Mouse (Mus musculus) monocyte, adult 59 days (primary cell): ENCODE measurements around the gene Thtpa. TPM values are rescaled to one million over a fixed set of nuclear protein-coding genes. Genes with fewer than 3 reads are reported as not detected.

ENCODE experiments used
- total RNA-seq, 2 experiments: library from RNA; stranded (reverse); gene quantifications; one replicate each; pipeline ENCODE4 v1.2.4; 2023

The Thtpa gene
- total RNA-seq: 1 to 10 TPM; 5.2 to 5.7 TPM

DNA sequence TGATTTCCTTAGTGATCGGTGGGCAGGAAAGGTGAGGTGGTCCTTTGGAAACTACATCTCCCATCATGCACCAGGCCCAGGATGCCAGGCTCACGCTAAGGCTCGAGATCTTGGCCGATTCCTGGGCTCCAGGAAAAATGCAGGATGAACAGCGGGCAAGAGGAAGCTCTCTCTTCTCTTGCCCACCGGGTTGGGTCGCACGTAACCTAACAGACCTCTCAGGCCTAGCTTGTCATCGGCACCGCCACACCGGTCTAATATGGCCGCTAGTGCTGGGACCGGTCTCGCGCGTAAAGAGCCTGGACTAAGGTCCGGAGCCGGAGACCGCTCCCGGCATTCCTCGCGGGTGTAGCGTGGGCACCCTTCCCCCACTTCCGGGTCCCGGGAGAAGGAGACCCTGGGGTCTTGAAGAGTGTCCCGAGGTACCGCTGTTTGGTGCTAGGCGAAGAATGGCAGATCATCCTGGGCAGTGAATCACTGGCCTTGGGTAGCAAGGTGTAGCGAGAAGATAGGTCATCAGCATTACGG is at the start of gene Thtpa:
Thtpa (plus strand) TSS at position 81 of the 528 bp plus-strand sequence.

DNA sequence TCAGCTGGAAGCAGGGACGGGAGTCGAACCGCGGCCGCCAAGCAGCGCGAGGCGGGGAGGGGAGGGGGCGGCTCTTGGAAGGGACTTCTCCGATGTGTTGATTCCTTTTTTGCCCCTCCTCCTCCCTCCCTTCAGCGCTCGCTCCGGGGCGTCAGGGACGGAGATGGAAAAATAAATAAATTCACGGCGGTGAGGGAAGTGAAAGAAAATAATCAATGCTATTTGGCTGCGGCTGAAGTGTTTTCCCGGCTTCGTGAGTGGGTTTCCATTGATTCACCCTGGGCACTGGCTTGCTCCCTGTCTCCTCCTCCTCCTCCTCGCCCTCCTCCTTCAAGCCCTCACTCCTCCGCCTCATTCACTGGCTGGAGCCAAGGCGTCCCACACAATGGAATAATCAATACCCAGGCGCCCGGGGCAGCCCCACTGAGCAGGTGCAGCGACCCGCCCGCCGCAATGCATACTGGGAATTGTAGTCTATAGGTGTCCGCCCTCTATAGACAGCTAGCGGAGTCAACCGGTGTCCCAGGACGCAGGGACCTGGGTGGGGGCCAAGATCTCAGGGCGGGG is 2.5 kb upstream of the Thtpa start, which contains the start of gene Zfhx2:
Zfhx2 (minus strand) TSS at position 314 of the 567 bp plus-strand sequence.

GRCm38 (mm10) chr14:55105836-55106809 is 11.5 kb downstream of the Thtpa start, which contains the start of gene Ap1g2:
Ap1g2 (minus strand) TSS chr14:55106593.

DNA sequence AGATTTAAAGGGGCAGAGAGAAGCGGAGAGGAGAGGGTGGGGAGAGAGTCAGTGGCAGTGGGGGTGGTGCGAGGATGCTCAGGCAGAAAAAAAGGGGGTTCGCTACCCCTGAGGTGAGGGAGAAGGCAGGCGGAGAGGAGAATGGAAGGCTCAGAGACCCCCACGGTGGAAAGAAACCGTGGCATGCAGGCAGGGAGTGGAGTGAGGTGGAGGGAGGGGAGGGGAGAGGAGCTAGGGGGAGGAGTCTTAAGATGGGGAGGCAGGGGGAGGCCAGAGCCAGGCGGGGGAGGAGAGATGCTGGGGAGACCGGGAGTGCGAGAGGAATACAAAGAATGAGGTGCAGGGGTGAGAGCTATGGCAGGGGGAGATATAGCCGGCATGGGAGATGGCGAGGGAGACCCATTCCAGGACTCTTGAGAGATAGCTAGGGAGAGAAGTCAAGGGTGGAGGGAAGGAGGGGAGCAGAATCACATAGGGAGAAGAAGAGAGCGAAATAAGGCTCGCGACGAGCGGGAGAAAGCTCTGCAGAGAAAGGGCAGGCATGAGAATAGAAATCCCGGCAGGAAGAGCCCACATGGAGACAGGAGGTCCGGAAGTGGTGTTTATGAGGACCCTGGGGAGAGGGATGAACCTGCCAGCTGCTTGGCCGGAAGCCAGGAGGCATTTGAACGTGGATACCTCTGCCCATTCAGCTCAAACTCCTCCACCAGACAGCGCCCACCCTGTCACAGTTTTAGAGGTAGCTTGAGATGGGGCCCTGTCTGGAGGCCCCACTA is 22.0 kb downstream of the Thtpa start, which contains the start of gene Jph4:
Jph4 (minus strand) TSS at position 511 of the 776 bp plus-strand sequence.

Other genes starting within 250 kb of the Thtpa start
- 10 to 100 TPM in 1 of 2 experiments, 1 to 10 TPM in 1; 8.8 to 10.4 TPM for gene Homez, start 223.8 kb upstream of the Thtpa start, total RNA-seq
- 1 to 10 TPM; 4.9 to 7.5 TPM for gene Ppp1r3e, start 217.2 kb upstream of the Thtpa start, total RNA-seq
- 10 to 100 TPM; 10.5 to 18.6 TPM for gene Bcl2l2, start 211.4 kb upstream of the Thtpa start, total RNA-seq
- 1 to 10 TPM; 1.5 to 2.0 TPM for gene Gm20521, start 211.3 kb upstream of the Thtpa start, total RNA-seq
- gene Pabpn1, start 202.3 kb upstream of the Thtpa start, total RNA-seq: 100 to 1,000 TPM; 173 to 176 TPM
- 1 to 10 TPM; 5.2 to 7.3 TPM for gene Slc22a17, start 181.7 kb upstream of the Thtpa start, total RNA-seq
- not detected for gene Efs, start 168.7 kb upstream of the Thtpa start, total RNA-seq
- not detected for gene Il25, start 162.1 kb upstream of the Thtpa start, total RNA-seq
- gene Cmtm5, start 158.5 kb upstream of the Thtpa start, total RNA-seq: not detected
- gene Myh6, start 127.9 kb upstream of the Thtpa start, total RNA-seq: not detected
- gene Gm17428, start 117.9 kb upstream of the Thtpa start, total RNA-seq: not detected
- not detected for gene Myh7, start 100.2 kb upstream of the Thtpa start, total RNA-seq
- 10 to 100 TPM; 48.0 to 59.7 TPM for gene Ngdn, start 79.3 kb upstream of the Thtpa start, total RNA-seq
- gene Zfhx2, start 2.5 kb upstream of the Thtpa start, total RNA-seq: 1 to 10 TPM; 6.7 to 8.1 TPM
- 10 to 100 TPM; 72.9 to 79.5 TPM for gene Ap1g2, start 11.8 kb downstream of the Thtpa start, total RNA-seq
- not detected for gene Jph4, start 22.2 kb downstream of the Thtpa start, total RNA-seq
- not detected for gene Dhrs2, start 127.2 kb downstream of the Thtpa start, total RNA-seq